Comparison of ENCODE assay signal across 8 mouse cellular contexts in genomic region chr15:8108360-8108965, GRCm38 (mm10). TPM values are rescaled to one million over a fixed set of nuclear protein-coding genes. Genes with fewer than 3 reads are reported as not detected.
DNase-seq lines count a peak whose midpoint lies in the region; ATAC-seq lines count a peak whose summit lies in the region.

No protein-coding gene starts in this region.

- H3K9me3 ChIP-seq in heart, embryonic 15.5 days (replicated peaks) = no peaks in the 10 kb centered on the region
- H3K9me3 ChIP-seq in hindbrain, embryonic 10.5 days = no peaks in the 10 kb centered on the region
- H3K9me3 ChIP-seq in midbrain, embryonic 11.5 days (ENCODE audit: control insufficient read depth, low read length) = no peaks in the 10 kb centered on the region

- H3K27ac ChIP-seq in heart, embryonic 15.5 days = peak overlapping the region; percentile 82
- H3K27ac ChIP-seq in hindbrain, embryonic 10.5 days = peak overlapping the region; percentile 91
- H3K27ac ChIP-seq in midbrain, embryonic 11.5 days (ENCODE audit: low read depth, low read length) = peak overlapping the region; percentile 40; the same call in 1 of the 2 replicates

- no peak for ATAC-seq in heart, embryonic 15.5 days (replicated peaks; ENCODE audit: insufficient number of reproducible peaks, insufficient read depth, low FRiP score, low read depth)
- peak; percentile 38; the same call in 1 of the 2 replicates for ATAC-seq in midbrain, embryonic 11.5 days (ENCODE audit: low FRiP score)

- peak overlapping the region; percentile 96 for H3K4me3 ChIP-seq in heart, embryonic 15.5 days
- peak overlapping the region; percentile 86 for H3K4me3 ChIP-seq in hindbrain, embryonic 10.5 days
- H3K4me3 ChIP-seq in midbrain, embryonic 11.5 days (ENCODE audit: low read depth, low read length) = peak overlapping the region; percentile 81

- intact Hi-C loops in heart, postnatal 25 days (cut with DNase I) = loop anchor here (10.0 kb wide), 1 partner anchor 336 kb away; the partner anchor contains the start of gene Nipbl

- H3K36me3 ChIP-seq in heart, embryonic 15.5 days = peaks cover 12% of the 10 kb centered on the region
- peaks cover 30% of the 10 kb centered on the region for H3K36me3 ChIP-seq in hindbrain, embryonic 10.5 days
- H3K36me3 ChIP-seq in midbrain, embryonic 11.5 days (ENCODE audit: control insufficient read depth, insufficient read depth, low read length) = no peaks in the 10 kb centered on the region; the same call in 1 of the 2 replicates

- H3K4me2 ChIP-seq in heart, embryonic 15.5 days = peak overlapping the region; percentile 75
- peak overlapping the region; percentile 55 for H3K4me2 ChIP-seq in midbrain, embryonic 11.5 days

- DNase-seq in heart, postnatal 25 days (ENCODE audit: low spot score) = no peak
- DNase-seq in R1 (ENCODE audit: low read depth, low spot score) = peak; percentile 25
- no peak for DNase-seq in hindbrain, embryonic 10.5 days (ENCODE audit: low spot score)
- no peak for DNase-seq in midbrain, embryonic 11.5 days (ENCODE audit: low spot score, missing footprints)
- no peak for DNase-seq in adipocyte (ENCODE audit: low spot score)
- no peak for DNase-seq in ovary, postnatal 14 days (ENCODE audit: low spot score)
- DNase-seq in kidney, adult 11 months = no peak

- H3K9ac ChIP-seq in heart, embryonic 15.5 days = peak overlapping the region; percentile 86
- H3K9ac ChIP-seq in midbrain, embryonic 11.5 days (ENCODE audit: low read length) = peak overlapping the region; percentile 85

- 50% methylated on average over 19 of the region's 19 CpGs for WGBS in heart, embryonic 15.5 days
- WGBS in hindbrain, embryonic 10.5 days = 62% methylated on average over 19 of the region's 19 CpGs
- 60% methylated on average over 19 of the region's 19 CpGs for WGBS in midbrain, embryonic 11.5 days

- H3K4me1 ChIP-seq in heart, embryonic 15.5 days (replicated peaks) = peaks cover 19% of the 10 kb centered on the region
- peaks cover 18% of the 10 kb centered on the region for H3K4me1 ChIP-seq in hindbrain, embryonic 10.5 days (replicated peaks)
- peaks cover 9% of the 10 kb centered on the region; the same call in 1 of the 2 replicates for H3K4me1 ChIP-seq in midbrain, embryonic 11.5 days (ENCODE audit: control insufficient read depth, insufficient read depth, low read length)

- H3K27me3 ChIP-seq in heart, embryonic 15.5 days = no peaks in the 10 kb centered on the region
- H3K27me3 ChIP-seq in hindbrain, embryonic 10.5 days (ENCODE audit: insufficient read depth, poor library complexity, severe bottlenecking) = no peaks in the 10 kb centered on the region
- H3K27me3 ChIP-seq in midbrain, embryonic 11.5 days (ENCODE audit: control insufficient read depth, insufficient read depth, low read length) = no peaks in the 10 kb centered on the region

RNA-seq across cellular contexts. Expression of gene Nup155, which starts 0.6 kb away (rescaled TPM):
- polyA plus RNA-seq in heart, embryonic 15.5 days (2015; fragmentation: Nextera tagmentation; extraction: Ambion mirVana) = 8.6 and 10.5 TPM in 2 replicates
- 10 to 100 TPM in 1 of 2 experiments, 1 to 10 TPM in 1; 8.9 to 10.1 TPM for total RNA-seq in heart, postnatal 25 days (2021)
- 24.2 and 30.2 TPM in 2 replicates for polyA plus RNA-seq in hindbrain, embryonic 10.5 days (2016; fragmentation: Nextera tagmentation; extraction: Ambion mirVana)
- polyA plus RNA-seq in midbrain, embryonic 11.5 days (2014; fragmentation: Nextera tagmentation; extraction: Ambion mirVana) = 29.8 and 32.2 TPM in 2 replicates

RNA-seq across cellular contexts. Expression of gene Wdr70, which starts 9.5 kb away (rescaled TPM):
- 34.0 and 39.3 TPM in 2 replicates for polyA plus RNA-seq in heart, embryonic 15.5 days (2015; fragmentation: Nextera tagmentation; extraction: Ambion mirVana)
- total RNA-seq in heart, postnatal 25 days (2021) = 10 to 100 TPM; 17.7 to 18.4 TPM
- polyA plus RNA-seq in hindbrain, embryonic 10.5 days (2016; fragmentation: Nextera tagmentation; extraction: Ambion mirVana) = 76.5 and 86.0 TPM in 2 replicates
- 81.5 and 82.2 TPM in 2 replicates for polyA plus RNA-seq in midbrain, embryonic 11.5 days (2014; fragmentation: Nextera tagmentation; extraction: Ambion mirVana)

Comparison
In these comparisons a context has a peak if more than half of its experiments do, and no peak if none do; other contexts are left out.
1. H3K27ac ChIP-seq: peak in every context shown above with its lines; median percentile 91 in hindbrain, embryonic 10.5 days; 82 in heart, embryonic 15.5 days; 40 in midbrain, embryonic 11.5 days.